Mouse (Mus musculus) lung, adult 2 months (tissue): ENCODE results near the gene Sox13.

Experiments
- CTCF ChIP-seq: fragments of 200-500 bp; IDR thresholded peaks from 2 replicates; pipeline ENCODE4 v1.5.1; 2011; ENCODE audit warnings: mild to moderate bottlenecking, low read length, control low read depth; ENCODE audit not compliant: insufficient read depth
- POLR2A ChIP-seq: fragments of 200-500 bp; IDR thresholded peaks from 2 replicates; pipeline ENCODE4 v1.6.1; 2011; ENCODE audit warnings: low read depth, mild to moderate bottlenecking, control low read depth, low read length, borderline replicate concordance; ENCODE audit errors: extremely low read depth

GRCm38 (mm10) chr1:133375696-133376346 is 48.4 kb downstream of the Sox13 start:
- TF ChIP-seq POLR2A = no peak
- TF ChIP-seq CTCF = no peak
